Mouse (Mus musculus) C2C12 (cell line): Measurements from ENCODE around the gene Anxa11.

Experiments used
- CEBPB ChIP-seq: IDR thresholded peaks from one replicate; pipeline ENCODE4 v1.6.1; 2011; ENCODE audit warnings: low read depth, mild to moderate bottlenecking, control low read depth, moderate library complexity
- CTCF ChIP-seq: IDR thresholded peaks from one replicate; pipeline ENCODE4 v1.5.1; 2011; ENCODE audit not compliant: control insufficient read depth, insufficient read depth, insufficient read length

- TF ChIP-seq CTCF (no peak), CEBPB (no peak)
Measured at GRCm38 (mm10) chr14:25840961-25841360, 995 bp upstream of the Anxa11 start.
